Mouse (Mus musculus): ENCODE measurements around the gene Nsun2. TPM values are rescaled to one million over a fixed set of nuclear protein-coding genes. Genes with fewer than 3 reads are reported as not detected.

Nsun2 gene
- polyA plus RNA-seq, 1 experiment from 2014 or later: 73.5 TPM

- no peaks in the 10 kb centered on the region for H3K4me1 ChIP-seq (replicated peaks)
- no peaks in the 10 kb centered on the region for H3K36me3 ChIP-seq
- ATAC-seq (ENCODE audit: low FRiP score, low read depth): no peak
- no peak overlapping the region for H3K4me2 ChIP-seq
- H3K4me3 ChIP-seq: no peak overlapping the region
- H3K9ac ChIP-seq: no peak overlapping the region
- H3K9me3 ChIP-seq: no peaks in the 10 kb centered on the region
- no peaks in the 10 kb centered on the region for H3K27me3 ChIP-seq
- no peak overlapping the region for H3K27ac ChIP-seq (replicated peaks)
- WGBS: 93% methylated on average over 5 of the region's 5 CpGs
Measured at GRCm38 (mm10) chr13:69601321-69601720, 67.8 kb downstream of the Nsun2 start.

- H3K4me1 ChIP-seq (replicated peaks): no peaks in the 10 kb centered on the region
- 93% methylated on average over 1 of the region's 1 CpGs for WGBS
- H3K4me2 ChIP-seq: no peak overlapping the region
- no peaks in the 10 kb centered on the region for H3K9me3 ChIP-seq
- no peak for ATAC-seq (ENCODE audit: low FRiP score, low read depth)
- no peaks in the 10 kb centered on the region for H3K36me3 ChIP-seq
- no peak overlapping the region for H3K4me3 ChIP-seq
- H3K27me3 ChIP-seq: no peaks in the 10 kb centered on the region
- H3K27ac ChIP-seq (replicated peaks): no peak overlapping the region
- H3K9ac ChIP-seq: no peak overlapping the region
Measured at GRCm38 (mm10) chr13:69604670-69605069, 71.1 kb downstream of the Nsun2 start.

GRCm38 (mm10) chr13:69608734-69609133 is 75.2 kb downstream of the Nsun2 start:
- Histone ChIP-seq H3K4me1 (replicated peaks) (peaks cover 18% of the 10 kb centered on the region), H3K36me3 (0 out of 2 replicates have a peak, but pooled peaks cover 4% of the 10 kb centered on the region), H3K9me3 (no peaks in the 10 kb centered on the region), H3K4me3 (no peak overlapping the region), H3K9ac (no peak overlapping the region), H3K27ac (replicated peaks) (no peak overlapping the region), H3K4me2 (no peak overlapping the region), H3K27me3 (no peaks in the 10 kb centered on the region)
- ATAC-seq (ENCODE audit: low FRiP score, low read depth): no peak
- 92% methylated on average over 8 of the region's 8 CpGs for WGBS

- Histone ChIP-seq H3K27me3 (no peaks in the 10 kb centered on the region), H3K9me3 (no peaks in the 10 kb centered on the region), H3K9ac (peak overlapping the region; percentile 56), H3K27ac (replicated peaks) (peak overlapping the region; percentile 58), H3K4me1 (replicated peaks) (peaks cover 18% of the 10 kb centered on the region), H3K4me2 (peak overlapping the region; percentile 96), H3K36me3 (peaks cover 21% of the 10 kb centered on the region), H3K4me3 (peak overlapping the region; percentile 97)
- no peak; the same call in 1 of the 2 replicates for ATAC-seq (ENCODE audit: low FRiP score, low read depth)
- under 1% methylated on average over 40 of the region's 40 CpGs for WGBS
Measured at GRCm38 (mm10) chr13:69610751-69611397, 77.3 kb downstream of the Nsun2 start.

GRCm38 (mm10) chr13:69611398-69612174 is 78.0 kb downstream of the Nsun2 start, which contains the start of gene Srd5a1:
Gene Srd5a1, minus strand, starts transcription at chr13:69611442.
- Histone ChIP-seq H3K4me3 (peak within 1 kb of the TSS; percentile 97), H3K4me1 (replicated peaks) (peaks cover 18% of the 10 kb centered on the region), H3K27ac (replicated peaks) (peak within 1 kb of the TSS; percentile 84), H3K36me3 (peaks cover 28% of the 10 kb centered on the region), H3K4me2 (peak within 1 kb of the TSS; percentile 96), H3K9me3 (no peaks in the 10 kb centered on the region), H3K9ac (peak within 1 kb of the TSS; percentile 71), H3K27me3 (no peaks in the 10 kb centered on the region)
- WGBS: under 1% methylated on average over 69 of the region's 69 CpGs
- peak; percentile 99 for ATAC-seq (ENCODE audit: low FRiP score, low read depth)

GRCm38 (mm10) chr13:69612175-69612544 is 78.6 kb downstream of the Nsun2 start:
- no peak for ATAC-seq (ENCODE audit: low FRiP score, low read depth)
- Histone ChIP-seq H3K4me2 (peak overlapping the region; percentile 96), H3K4me3 (peak overlapping the region; percentile 97), H3K9me3 (no peaks in the 10 kb centered on the region), H3K4me1 (replicated peaks) (peaks cover 18% of the 10 kb centered on the region), H3K27ac (replicated peaks) (peak overlapping the region; percentile 84), H3K36me3 (peaks cover 33% of the 10 kb centered on the region), H3K9ac (peak overlapping the region; percentile 71), H3K27me3 (no peaks in the 10 kb centered on the region)
- under 1% methylated on average over 24 of the region's 24 CpGs for WGBS

GRCm38 (mm10) chr13:69616716-69617115 is 83.2 kb downstream of the Nsun2 start:
- Histone ChIP-seq H3K9me3 (no peaks in the 10 kb centered on the region), H3K9ac (no peak overlapping the region), H3K4me1 (replicated peaks) (peaks cover 12% of the 10 kb centered on the region), H3K27me3 (no peaks in the 10 kb centered on the region), H3K4me3 (no peak overlapping the region), H3K36me3 (peaks cover 69% of the 10 kb centered on the region), H3K4me2 (no peak overlapping the region), H3K27ac (replicated peaks) (no peak overlapping the region)
- no peak for ATAC-seq (ENCODE audit: low FRiP score, low read depth)
- 92% methylated on average over 6 of the region's 6 CpGs for WGBS

GRCm38 (mm10) chr13:69623843-69624242 is 90.3 kb downstream of the Nsun2 start:
- Histone ChIP-seq H3K4me3 (no peak overlapping the region), H3K4me2 (no peak overlapping the region), H3K27ac (replicated peaks) (no peak overlapping the region), H3K4me1 (replicated peaks) (no peaks in the 10 kb centered on the region), H3K9me3 (no peaks in the 10 kb centered on the region), H3K9ac (no peak overlapping the region), H3K27me3 (no peaks in the 10 kb centered on the region), H3K36me3 (peaks cover 75% of the 10 kb centered on the region)
- ATAC-seq (ENCODE audit: low FRiP score, low read depth): no peak
- 75% methylated on average over 5 of the region's 5 CpGs for WGBS

GRCm38 (mm10) chr13:69624510-69624909 is 91.0 kb downstream of the Nsun2 start:
- no peak for ATAC-seq (ENCODE audit: low FRiP score, low read depth)
- no peak overlapping the region for H3K9ac ChIP-seq
- H3K4me1 ChIP-seq (replicated peaks): no peaks in the 10 kb centered on the region
- H3K4me2 ChIP-seq: no peak overlapping the region
- H3K9me3 ChIP-seq: no peaks in the 10 kb centered on the region
- H3K27ac ChIP-seq (replicated peaks): no peak overlapping the region
- peaks cover 75% of the 10 kb centered on the region for H3K36me3 ChIP-seq
- no peaks in the 10 kb centered on the region for H3K27me3 ChIP-seq
- WGBS: 90% methylated on average over 3 of the region's 3 CpGs
- no peak overlapping the region for H3K4me3 ChIP-seq

- Histone ChIP-seq H3K27me3 (no peaks in the 10 kb centered on the region), H3K27ac (replicated peaks) (no peak overlapping the region), H3K9ac (no peak overlapping the region), H3K36me3 (peaks cover 87% of the 10 kb centered on the region), H3K4me1 (replicated peaks) (no peaks in the 10 kb centered on the region), H3K9me3 (no peaks in the 10 kb centered on the region), H3K4me3 (no peak overlapping the region), H3K4me2 (no peak overlapping the region)
- 94% methylated on average over 3 of the region's 3 CpGs for WGBS
- ATAC-seq (ENCODE audit: low FRiP score, low read depth): no peak
Measured at GRCm38 (mm10) chr13:69627941-69628340, 94.4 kb downstream of the Nsun2 start.

- no peak overlapping the region for H3K9ac ChIP-seq
- H3K27ac ChIP-seq (replicated peaks): no peak overlapping the region
- peaks cover 98% of the 10 kb centered on the region for H3K36me3 ChIP-seq
- 70% methylated on average over 8 of the region's 8 CpGs for WGBS
- no peaks in the 10 kb centered on the region for H3K9me3 ChIP-seq
- ATAC-seq (ENCODE audit: low FRiP score, low read depth): no peak
- H3K4me2 ChIP-seq: no peak overlapping the region
- no peaks in the 10 kb centered on the region for H3K27me3 ChIP-seq
- no peaks in the 10 kb centered on the region for H3K4me1 ChIP-seq (replicated peaks)
- no peak overlapping the region for H3K4me3 ChIP-seq
Measured at GRCm38 (mm10) chr13:69630576-69630975, 97.0 kb downstream of the Nsun2 start.

- no peak for ATAC-seq (ENCODE audit: low FRiP score, low read depth)
Measured at GRCm38 (mm10) chr13:69631111-69631510, 97.6 kb downstream of the Nsun2 start.

More at GRCm38 (mm10) chr13:69631111-69631510, 97.6 kb downstream of the Nsun2 start:
- 73% methylated on average over 3 of the region's 3 CpGs for WGBS
- H3K9ac ChIP-seq: no peak overlapping the region
- H3K9me3 ChIP-seq: no peaks in the 10 kb centered on the region
- no peaks in the 10 kb centered on the region for H3K27me3 ChIP-seq
- H3K36me3 ChIP-seq: peaks cover 98% of the 10 kb centered on the region
- no peaks in the 10 kb centered on the region for H3K4me1 ChIP-seq (replicated peaks)
- no peak overlapping the region for H3K27ac ChIP-seq (replicated peaks)
- H3K4me2 ChIP-seq: no peak overlapping the region
- H3K4me3 ChIP-seq: no peak overlapping the region

Data from hindbrain, embryonic 15.5 days (tissue).